Mouse (Mus musculus): ENCODE measurements around the gene Tmem239. TPM values are rescaled to one million over a fixed set of nuclear protein-coding genes. Genes with fewer than 3 reads are reported as not detected.

The Tmem239 gene
- polyA plus RNA-seq, 1 experiment = 255 TPM

DNA sequence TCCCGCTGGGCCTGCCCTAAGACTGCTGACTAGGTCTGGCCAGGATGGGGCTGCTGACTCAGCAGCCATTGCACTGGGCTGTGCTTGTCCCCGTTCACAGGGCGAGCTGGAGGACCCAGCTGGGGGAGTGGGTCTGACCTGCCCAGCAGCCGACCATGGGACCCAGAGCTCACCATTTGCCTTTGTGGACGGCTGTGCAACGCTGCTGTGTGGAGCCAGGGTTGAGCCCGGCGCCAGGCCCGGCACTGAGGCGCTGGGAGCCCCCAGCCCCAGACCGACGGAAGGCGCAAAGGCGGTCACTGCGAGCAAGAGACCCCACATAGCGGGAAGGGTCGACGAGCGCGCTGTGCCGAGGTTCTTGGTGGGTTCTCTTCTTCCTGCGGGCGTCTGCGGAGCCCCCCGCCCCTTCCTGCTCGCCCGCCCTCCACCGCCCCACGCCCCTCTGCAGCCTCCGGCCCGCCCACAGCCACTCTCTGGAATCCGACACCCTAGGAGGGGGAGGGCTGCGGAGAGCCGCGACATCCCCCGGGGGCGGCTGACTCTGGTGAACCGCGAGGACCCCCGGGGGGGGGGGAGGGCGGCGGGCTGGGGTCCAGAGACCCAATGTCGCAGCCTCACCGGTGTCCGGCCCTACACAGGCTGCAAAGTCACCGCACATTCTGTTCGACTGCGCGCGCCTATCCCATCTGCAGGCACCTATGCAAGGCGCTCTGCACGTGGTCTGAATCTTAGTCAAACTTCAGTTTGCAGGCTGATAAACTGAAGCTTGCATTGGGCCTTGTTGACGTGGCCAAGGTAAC, 8.9 kb upstream of the Tmem239 start, which contains the start of gene Cpxm1:
Gene Cpxm1 (minus strand): TSS at position 389 of the 800 bp plus-strand sequence.
- H3K4me3 ChIP-seq (ENCODE audit: control insufficient read depth, low read depth, low read length) = peak within 1 kb of the TSS; percentile 72
- no peak for TF ChIP-seq CTCF (IDR thresholded peaks at IDR 0.05; ENCODE audit: control insufficient read depth, insufficient read depth, insufficient replicate concordance, low read depth, low read length)
- H3K36me3 ChIP-seq (ENCODE audit: control insufficient read depth, insufficient read depth, low read length) = no peaks in the 10 kb centered on the region
- H3K27ac ChIP-seq (ENCODE audit: control insufficient read depth, insufficient read depth, low read depth, low read length) = no peak within 1 kb of the TSS; the same call in 1 of the 2 replicates
- H3K27me3 ChIP-seq (ENCODE audit: control insufficient read depth, insufficient read depth, low read length) = no peaks in the 10 kb centered on the region
- H3K4me1 ChIP-seq (ENCODE audit: control insufficient read depth, insufficient read depth, low read length) = peaks cover 13% of the 10 kb centered on the region

DNA sequence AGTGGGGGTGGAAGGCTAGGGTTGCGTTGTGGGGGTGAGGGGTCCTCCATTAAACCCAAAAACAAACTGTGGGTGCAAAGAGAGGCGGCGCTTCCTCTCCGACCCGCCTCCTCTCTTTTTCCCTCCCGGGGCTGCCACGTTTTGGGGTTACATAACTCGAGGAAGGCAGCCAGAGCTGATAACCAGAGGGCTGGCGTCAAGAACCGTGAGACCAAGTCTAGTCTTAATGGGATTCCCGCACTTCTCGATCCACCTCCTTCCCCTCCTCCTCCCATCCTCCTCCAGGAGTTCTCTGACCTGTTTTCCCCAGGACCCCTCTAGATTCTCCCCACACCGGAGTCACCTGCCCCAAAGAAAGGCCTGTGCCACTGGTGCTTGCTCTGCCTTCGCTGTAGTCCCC, 8.2 kb upstream of the Tmem239 start:
- Histone ChIP-seq H3K4me1 (ENCODE audit: control insufficient read depth, insufficient read depth, low read length) (peaks cover 13% of the 10 kb centered on the region), H3K27ac (ENCODE audit: control insufficient read depth, insufficient read depth, low read depth, low read length) (no peak overlapping the region), H3K27me3 (ENCODE audit: control insufficient read depth, insufficient read depth, low read length) (no peaks in the 10 kb centered on the region), H3K36me3 (ENCODE audit: control insufficient read depth, insufficient read depth, low read length) (no peaks in the 10 kb centered on the region), H3K4me3 (ENCODE audit: control insufficient read depth, low read depth, low read length) (peak overlapping the region; percentile 72)
- TF ChIP-seq POLR2A (IDR thresholded peaks at IDR 0.05; ENCODE audit: control insufficient read depth, low read depth, low read length) (no peak), CTCF (IDR thresholded peaks at IDR 0.05; ENCODE audit: control insufficient read depth, insufficient read depth, insufficient replicate concordance, low read depth, low read length) (no peak)

DNA sequence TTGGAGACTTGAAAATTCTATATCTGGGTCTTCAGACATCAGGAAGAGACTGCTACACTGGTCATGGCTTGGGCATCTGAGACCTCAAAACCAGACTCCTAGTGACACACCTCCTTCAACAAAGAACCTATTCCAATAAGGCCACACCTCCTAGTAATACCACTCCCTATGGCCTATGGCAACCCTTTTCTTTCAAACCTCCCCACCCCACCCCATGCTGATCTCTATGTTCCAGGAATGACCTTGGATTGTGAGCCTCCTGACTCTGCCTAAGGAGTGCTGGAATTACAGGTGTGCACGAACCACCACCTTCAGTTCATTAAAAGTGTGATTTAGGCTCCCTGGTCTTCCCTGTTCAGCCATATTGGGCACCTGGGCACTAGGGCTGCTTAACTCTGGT, 6.2 kb upstream of the Tmem239 start:
- Histone ChIP-seq H3K27ac (ENCODE audit: control insufficient read depth, insufficient read depth, low read depth, low read length) (no peak overlapping the region), H3K4me1 (ENCODE audit: control insufficient read depth, insufficient read depth, low read length) (peaks cover 13% of the 10 kb centered on the region), H3K36me3 (ENCODE audit: control insufficient read depth, insufficient read depth, low read length) (no peaks in the 10 kb centered on the region), H3K4me3 (ENCODE audit: control insufficient read depth, low read depth, low read length) (no peak overlapping the region), H3K27me3 (ENCODE audit: control insufficient read depth, insufficient read depth, low read length) (no peaks in the 10 kb centered on the region)
- TF ChIP-seq CTCF (IDR thresholded peaks at IDR 0.05; ENCODE audit: control insufficient read depth, insufficient read depth, insufficient replicate concordance, low read depth, low read length) (no peak), POLR2A (IDR thresholded peaks at IDR 0.05; ENCODE audit: control insufficient read depth, low read depth, low read length) (no peak)

DNA sequence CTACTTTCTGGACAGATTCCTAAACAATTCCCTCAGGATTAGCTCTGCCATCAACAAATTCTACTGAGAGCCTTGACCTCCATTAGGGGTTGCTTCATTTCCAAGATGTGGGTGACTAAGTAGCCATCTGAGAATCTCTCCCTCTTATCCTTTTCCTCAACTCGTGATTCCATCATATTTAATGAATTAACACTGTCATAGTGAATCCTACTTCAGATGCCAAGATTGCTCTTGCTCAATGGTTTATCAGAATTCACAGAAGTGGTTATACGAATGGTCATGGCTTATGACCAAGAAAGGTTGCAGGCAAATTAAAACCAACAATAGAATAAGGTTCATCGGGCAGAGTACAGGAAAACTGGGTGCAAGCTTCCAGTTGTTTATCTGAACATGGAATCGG, 4.4 kb upstream of the Tmem239 start:
- Histone ChIP-seq H3K4me1 (ENCODE audit: control insufficient read depth, insufficient read depth, low read length) (peaks cover 11% of the 10 kb centered on the region), H3K27me3 (ENCODE audit: control insufficient read depth, insufficient read depth, low read length) (no peaks in the 10 kb centered on the region)

DNA sequence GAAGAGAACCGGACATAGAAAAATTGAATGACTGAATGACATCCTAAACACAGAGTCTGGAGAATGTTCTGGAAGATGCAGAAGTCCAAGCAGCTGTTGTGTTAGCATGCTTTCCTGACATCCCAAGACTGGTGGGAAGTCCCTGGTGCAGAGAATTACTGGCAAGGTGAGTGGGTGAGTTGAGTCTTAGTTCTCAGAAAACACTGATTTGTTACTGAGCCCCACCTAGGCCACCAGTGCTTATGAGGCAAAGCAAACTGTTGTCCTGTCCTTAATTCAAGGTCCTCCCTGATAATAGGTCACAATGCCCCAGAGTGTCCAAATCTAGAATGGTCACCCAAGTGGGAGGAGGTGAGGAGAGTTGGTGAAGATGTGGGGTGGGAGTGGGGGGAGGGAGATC, 1.3 kb upstream of the Tmem239 start, which contains the start of the genes Gm28372 and 1700020A23Rik:
Gene Gm28372 (plus strand): TSS at position 301 of the 400 bp plus-strand sequence.
Gene 1700020A23Rik (plus strand): TSS at position 321 of the 400 bp plus-strand sequence.
- Histone ChIP-seq H3K27ac (ENCODE audit: control insufficient read depth, insufficient read depth, low read depth, low read length) (peak within 1 kb of the TSS; percentile 30; the same call in 1 of the 2 replicates), H3K4me3 (ENCODE audit: control insufficient read depth, low read depth, low read length) (peak within 1 kb of the TSS; percentile 62), H3K4me1 (ENCODE audit: control insufficient read depth, insufficient read depth, low read length) (no peaks in the 10 kb centered on the region), H3K27me3 (ENCODE audit: control insufficient read depth, insufficient read depth, low read length) (no peaks in the 10 kb centered on the region), H3K36me3 (ENCODE audit: control insufficient read depth, insufficient read depth, low read length) (no peaks in the 10 kb centered on the region)
- TF ChIP-seq POLR2A (IDR thresholded peaks at IDR 0.05; ENCODE audit: control insufficient read depth, low read depth, low read length) (no peak), CTCF (IDR thresholded peaks at IDR 0.05; ENCODE audit: control insufficient read depth, insufficient read depth, insufficient replicate concordance, low read depth, low read length) (no peak)

More for the DNA sequence above, 4.4 kb upstream of the Tmem239 start:
- TF ChIP-seq POLR2A (IDR thresholded peaks at IDR 0.05; ENCODE audit: control insufficient read depth, low read depth, low read length) (no peak), CTCF (IDR thresholded peaks at IDR 0.05; ENCODE audit: control insufficient read depth, insufficient read depth, insufficient replicate concordance, low read depth, low read length) (no peak)
- no peaks in the 10 kb centered on the region for H3K36me3 ChIP-seq (ENCODE audit: control insufficient read depth, insufficient read depth, low read length)
- H3K27ac ChIP-seq (ENCODE audit: control insufficient read depth, insufficient read depth, low read depth, low read length) = no peak overlapping the region
- H3K4me3 ChIP-seq (ENCODE audit: control insufficient read depth, low read depth, low read length) = no peak overlapping the region

DNA sequence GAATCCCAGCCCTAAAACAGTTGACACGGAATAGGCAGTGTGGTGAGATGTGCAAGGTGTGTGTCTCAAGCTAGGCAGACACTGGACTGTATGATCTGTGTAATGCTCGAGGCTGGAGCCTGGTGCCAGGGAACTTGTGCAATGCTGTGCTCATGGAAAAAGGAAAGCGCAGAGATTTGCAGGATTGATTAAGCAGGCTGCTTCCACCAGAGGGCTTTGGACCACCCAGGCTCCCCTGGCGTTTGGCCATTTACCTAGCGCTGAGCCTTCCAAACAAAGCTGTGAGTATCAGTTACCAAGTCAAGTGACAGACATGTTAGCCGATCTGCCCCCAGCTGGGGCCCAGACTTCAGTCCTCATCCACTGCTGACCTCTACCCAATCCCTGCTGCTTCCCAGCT, 1.9 kb downstream of the Tmem239 start:
- Histone ChIP-seq H3K27ac (ENCODE audit: control insufficient read depth, insufficient read depth, low read depth, low read length) (no peak overlapping the region), H3K27me3 (ENCODE audit: control insufficient read depth, insufficient read depth, low read length) (no peaks in the 10 kb centered on the region), H3K4me3 (ENCODE audit: control insufficient read depth, low read depth, low read length) (no peak overlapping the region), H3K36me3 (ENCODE audit: control insufficient read depth, insufficient read depth, low read length) (no peaks in the 10 kb centered on the region), H3K4me1 (ENCODE audit: control insufficient read depth, insufficient read depth, low read length) (peaks cover 4% of the 10 kb centered on the region; the same call in 1 of the 2 replicates)
- TF ChIP-seq CTCF (IDR thresholded peaks at IDR 0.05; ENCODE audit: control insufficient read depth, insufficient read depth, insufficient replicate concordance, low read depth, low read length) (no peak), POLR2A (IDR thresholded peaks at IDR 0.05; ENCODE audit: control insufficient read depth, low read depth, low read length) (no peak)

DNA sequence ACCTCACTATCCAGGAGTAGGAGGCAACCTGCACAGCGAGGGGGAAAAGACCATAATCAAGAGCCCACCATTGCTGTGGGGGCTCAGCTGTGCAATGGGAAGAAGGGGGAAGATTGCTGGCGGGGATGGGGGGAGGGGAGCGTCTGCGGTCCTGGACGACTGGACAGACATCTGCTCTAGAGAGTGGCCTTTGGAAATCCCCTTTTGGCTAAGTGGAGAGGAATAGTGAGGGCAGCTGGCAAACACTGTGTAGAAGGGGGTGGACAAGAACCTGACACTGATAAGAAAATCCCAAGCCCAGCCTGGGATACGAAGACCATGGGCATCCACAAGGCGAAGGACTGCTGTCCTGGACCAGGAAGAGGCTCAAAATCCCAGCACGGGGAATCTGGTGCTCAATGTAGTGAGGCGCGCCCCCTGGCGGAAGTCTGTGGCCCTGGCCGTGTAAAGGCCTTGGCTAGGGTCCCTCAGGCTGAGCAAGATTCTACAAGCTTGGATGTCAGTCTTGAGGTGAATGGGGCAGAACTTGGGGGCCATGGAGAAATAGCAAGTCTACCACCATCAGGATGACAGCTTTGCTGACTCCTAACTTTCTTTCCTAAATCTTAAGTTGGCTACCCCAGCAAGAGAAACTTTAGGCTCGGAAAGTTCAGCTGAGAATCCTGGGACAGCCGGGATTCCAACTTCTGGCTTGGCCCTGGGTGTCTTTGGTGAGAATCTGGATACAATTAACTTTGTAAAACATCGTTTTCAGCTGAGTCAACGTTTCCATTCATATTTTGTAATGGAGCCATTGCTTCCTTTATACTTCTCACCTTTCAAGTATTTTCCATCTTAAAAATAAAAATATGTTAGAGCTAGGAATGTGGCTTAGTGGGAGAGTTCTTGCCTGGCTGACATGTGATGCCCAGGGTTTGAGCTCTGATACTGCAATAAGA, 5.5 kb downstream of the Tmem239 start:
- Histone ChIP-seq H3K36me3 (ENCODE audit: control insufficient read depth, insufficient read depth, low read length) (no peaks in the 10 kb centered on the region), H3K4me1 (ENCODE audit: control insufficient read depth, insufficient read depth, low read length) (peaks cover 4% of the 10 kb centered on the region; the same call in 1 of the 2 replicates), H3K27ac (ENCODE audit: control insufficient read depth, insufficient read depth, low read depth, low read length) (no peak overlapping the region), H3K4me3 (ENCODE audit: control insufficient read depth, low read depth, low read length) (no peak overlapping the region), H3K27me3 (ENCODE audit: control insufficient read depth, insufficient read depth, low read length) (no peaks in the 10 kb centered on the region)
- TF ChIP-seq CTCF (IDR thresholded peaks at IDR 0.05; ENCODE audit: control insufficient read depth, insufficient read depth, insufficient replicate concordance, low read depth, low read length) (peak; percentile 91), POLR2A (IDR thresholded peaks at IDR 0.05; ENCODE audit: control insufficient read depth, low read depth, low read length) (peak; percentile 8; the same call in 1 of the 2 replicates)

All from testis, adult 2 months (tissue).